Mouse (Mus musculus) kidney, embryonic 14.5 days (tissue): ENCODE data around the gene Col4a3bp. TPM values are rescaled to one million over a fixed set of nuclear protein-coding genes. Genes with fewer than 3 reads are reported as not detected.
A peak's percentile ranks its signal among the peaks of the same experiment; 100 is the strongest.

ENCODE experiments used
- ATAC-seq: fragments of 200-750 bp; cut with Nextera tagmentation; 2 replicates; pipeline ENCODE4 v1.8.0; 2017; ENCODE audit warnings: moderate number of reproducible peaks, mild to moderate bottlenecking, moderate TSS enrichment, moderate library complexity; ENCODE audit not compliant: low FRiP score, low TSS enrichment
- H3K27ac ChIP-seq: fragments of 300-500 bp; sonication (generic); 2 replicates; pipeline ENCODE4 v1.5.1; 2014; ENCODE audit warnings: low read depth, mild to moderate bottlenecking, low read length, moderate library complexity, mixed read lengths
- H3K27me3 ChIP-seq: fragments of 300-500 bp; sonication (generic); 2 replicates; pipeline ENCODE4 v1.6.1; 2014; ENCODE audit warnings: mild to moderate bottlenecking, low read length; ENCODE audit not compliant: control insufficient read depth, insufficient read depth
- H3K36me3 ChIP-seq: fragments of 300-500 bp; sonication (generic); 2 replicates; pipeline ENCODE4 v1.6.1; 2014; ENCODE audit warnings: low read length, mixed read lengths; ENCODE audit not compliant: control insufficient read depth, insufficient read depth
- H3K4me1 ChIP-seq: fragments of 300-500 bp; sonication (generic); 2 replicates; pipeline ENCODE4 v1.6.1; 2014; ENCODE audit warnings: low read length, mixed read lengths; ENCODE audit not compliant: control insufficient read depth, insufficient read depth
- H3K4me2 ChIP-seq: fragments of 300-500 bp; sonication (generic); replicated peaks from 2 replicates; pipeline ENCODE4 v1.6.1; 2014; ENCODE audit warnings: low read depth, mild to moderate bottlenecking, low read length
- H3K4me3 ChIP-seq: fragments of 300-500 bp; sonication (generic); 2 replicates; pipeline ENCODE4 v1.5.1; 2014; ENCODE audit warnings: mild to moderate bottlenecking, low read length
- H3K9ac ChIP-seq: fragments of 300-500 bp; sonication (generic); 2 replicates; pipeline ENCODE4 v1.6.1; 2014; ENCODE audit warnings: low read depth, mild to moderate bottlenecking, low read length, moderate library complexity
- H3K9me3 ChIP-seq: fragments of 300-500 bp; sonication (generic); 2 replicates; pipeline ENCODE4 v1.6.1; 2016; ENCODE audit warnings: low read length; ENCODE audit not compliant: control insufficient read depth
- WGBS: fragments of 180-500 bp; shearing (Covaris S2); extraction: QIAGEN DNeasy Blood & Tissue Kit; methylation state at CpG from one replicate; pipeline ENCODE4 v1.1.7; 2014; 5-methylcytosine and 5-hydroxymethylcytosine counted together
- polyA plus RNA-seq: library from polyadenylated mRNA; unstranded; fragments of >200 nt; fragmentation: Nextera tagmentation; extraction: Ambion mirVana; gene quantifications from 2 replicates; pipeline ENCODE4 v1.2.1, GENCODE M21; 2014

Col4a3bp gene
- polyA plus RNA-seq, 1 experiment from 2014 or later: 13.4 TPM

GRCm38 (mm10) chr13:96670406-96671077, 128.1 kb downstream of the Col4a3bp start, which contains the start of gene Hmgcr:
Gene Hmgcr (minus strand): TSS chr13:96670936.
- peak; percentile 100 for ATAC-seq
- peaks cover 17% of the 10 kb centered on the region for H3K4me1 ChIP-seq
- H3K27ac ChIP-seq: peak within 1 kb of the TSS; percentile 83
- 1% methylated on average over 65 of the region's 70 CpGs for WGBS
- H3K36me3 ChIP-seq: peaks cover 15% of the 10 kb centered on the region
- no peaks in the 10 kb centered on the region for H3K27me3 ChIP-seq
- H3K9me3 ChIP-seq: no peaks in the 10 kb centered on the region
- peak within 1 kb of the TSS; percentile 66 for H3K4me2 ChIP-seq
- peak within 1 kb of the TSS; percentile 87 for H3K9ac ChIP-seq
- peak within 1 kb of the TSS; percentile 87 for H3K4me3 ChIP-seq

DNA sequence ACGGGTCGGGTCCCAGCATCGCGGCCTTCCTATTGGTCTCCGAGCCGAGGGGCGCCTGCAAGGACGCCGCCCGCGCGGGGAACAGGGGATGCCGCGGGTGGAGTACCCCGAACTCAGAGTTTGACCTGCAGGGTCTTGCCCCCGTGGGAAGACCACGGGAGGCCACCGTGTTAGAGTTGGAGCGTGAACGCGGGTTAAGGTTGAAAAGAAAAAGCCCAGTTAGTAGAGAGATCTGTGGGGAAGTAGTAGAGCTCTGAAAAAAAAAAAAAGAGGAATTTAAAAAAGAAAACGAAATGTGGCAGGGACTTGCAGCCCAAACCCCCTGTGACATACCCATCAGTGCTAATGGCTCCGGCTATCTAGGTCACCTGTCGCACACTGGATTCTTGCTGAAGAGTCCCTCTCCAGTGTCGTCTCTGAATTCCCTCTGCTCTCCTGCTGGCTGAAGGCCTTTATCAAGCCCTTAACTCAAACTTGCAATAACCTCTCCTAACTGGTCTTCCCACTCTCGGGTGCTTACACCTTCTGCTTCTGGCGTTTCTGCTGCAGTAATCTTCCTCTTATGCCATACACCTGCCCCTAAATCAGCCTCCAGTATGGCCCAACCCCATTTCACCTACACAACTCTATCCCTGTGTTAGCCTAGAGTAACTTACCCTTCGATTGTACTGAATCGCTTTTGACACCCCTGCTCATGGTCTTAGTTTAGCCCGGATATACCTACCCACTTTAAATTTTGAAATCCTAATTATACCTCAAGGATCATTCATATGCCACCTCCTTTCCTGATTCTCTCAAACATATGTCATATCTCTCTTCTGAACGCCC, 128.9 kb downstream of the Col4a3bp start:
- H3K36me3 ChIP-seq: peaks cover 8% of the 10 kb centered on the region; the same call in 1 of the 2 replicates
- peaks cover 17% of the 10 kb centered on the region for H3K4me1 ChIP-seq
- 15% methylated on average over 31 of the region's 31 CpGs for WGBS
- no peaks in the 10 kb centered on the region for H3K9me3 ChIP-seq
- peak overlapping the region; percentile 49 for H3K4me2 ChIP-seq
- H3K4me3 ChIP-seq: peak overlapping the region; percentile 87
- H3K27ac ChIP-seq: peak overlapping the region; percentile 15; the same call in 1 of the 2 replicates
- no peaks in the 10 kb centered on the region for H3K27me3 ChIP-seq
- ATAC-seq: no peak; the same call in none of the 2 replicates
- peak overlapping the region; percentile 25; the same call in 1 of the 2 replicates for H3K9ac ChIP-seq

- Histone ChIP-seq H3K27ac (no peak overlapping the region), H3K4me2 (no peak overlapping the region), H3K9ac (no peak overlapping the region), H3K4me1 (peaks cover 17% of the 10 kb centered on the region), H3K4me3 (no peak overlapping the region), H3K36me3 (0 out of 2 replicates have a peak, but pooled peaks cover 2% of the 10 kb centered on the region), H3K9me3 (no peaks in the 10 kb centered on the region), H3K27me3 (no peaks in the 10 kb centered on the region)
- no peak for ATAC-seq
- WGBS: 96% methylated on average over 5 of the region's 5 CpGs
These were observed 129.5 kb downstream of the Col4a3bp start for GRCm38 (mm10) chr13:96671906-96672234.

DNA sequence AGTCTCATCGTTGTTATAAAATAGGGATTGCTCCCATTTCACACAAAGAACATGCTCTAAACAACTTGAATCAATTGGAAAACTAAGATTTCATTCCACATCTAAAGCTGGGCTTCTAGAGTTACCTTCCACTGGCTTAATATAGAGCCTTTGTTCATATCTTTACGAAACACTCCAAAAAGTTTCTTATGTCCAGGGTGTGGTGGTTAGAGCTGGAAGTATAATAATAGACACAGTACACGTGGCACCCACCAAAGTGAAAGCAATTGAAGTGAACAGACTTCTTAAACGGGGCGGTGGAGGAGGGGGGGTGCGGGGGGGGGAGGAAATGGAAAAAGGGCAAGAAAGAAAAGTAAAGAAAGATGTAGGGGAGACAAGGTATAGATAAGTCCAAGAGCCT, 129.9 kb downstream of the Col4a3bp start:
- Histone ChIP-seq H3K9ac (no peak overlapping the region), H3K9me3 (no peaks in the 10 kb centered on the region), H3K4me1 (peaks cover 17% of the 10 kb centered on the region), H3K36me3 (no peaks in the 10 kb centered on the region), H3K4me3 (no peak overlapping the region), H3K27ac (no peak overlapping the region), H3K4me2 (no peak overlapping the region), H3K27me3 (no peaks in the 10 kb centered on the region)
- WGBS: 79% methylated on average over 6 of the region's 6 CpGs
- ATAC-seq: no peak

- Histone ChIP-seq H3K4me3 (no peak overlapping the region), H3K4me2 (no peak overlapping the region), H3K9me3 (no peaks in the 10 kb centered on the region), H3K4me1 (peaks cover 7% of the 10 kb centered on the region), H3K27ac (no peak overlapping the region), H3K36me3 (no peaks in the 10 kb centered on the region), H3K9ac (no peak overlapping the region), H3K27me3 (no peaks in the 10 kb centered on the region)
- 86% methylated on average over 7 of the region's 7 CpGs for WGBS
- ATAC-seq: no peak
These were observed 131.4 kb downstream of the Col4a3bp start for GRCm38 (mm10) chr13:96673817-96674216.

DNA sequence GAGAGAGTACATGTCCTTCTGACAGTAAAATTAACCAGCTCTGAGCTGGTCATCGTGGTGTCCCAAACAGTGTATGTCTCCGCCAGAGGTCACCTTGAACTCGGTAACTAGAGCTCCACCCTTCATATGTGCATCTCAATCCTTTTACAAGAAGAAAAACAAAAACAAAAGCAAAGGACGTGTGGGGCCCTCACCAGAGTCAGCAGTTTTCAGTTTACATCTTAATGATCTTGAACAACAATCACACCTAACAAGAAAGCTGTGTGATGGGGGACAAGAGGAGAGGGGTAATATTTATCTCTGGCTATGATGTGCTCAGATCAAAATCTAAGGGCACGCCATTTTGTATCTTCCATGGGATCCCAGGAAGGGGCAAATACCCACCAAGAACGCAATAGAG, 133.3 kb downstream of the Col4a3bp start:
- ATAC-seq: no peak
- Histone ChIP-seq H3K9ac (no peak overlapping the region), H3K27me3 (no peaks in the 10 kb centered on the region), H3K27ac (no peak overlapping the region), H3K4me1 (no peaks in the 10 kb centered on the region), H3K4me3 (no peak overlapping the region), H3K4me2 (no peak overlapping the region), H3K36me3 (no peaks in the 10 kb centered on the region), H3K9me3 (no peaks in the 10 kb centered on the region)
- WGBS: 80% methylated on average over 6 of the region's 6 CpGs

- ATAC-seq: no peak
- H3K4me2 ChIP-seq: no peak overlapping the region
- H3K9ac ChIP-seq: no peak overlapping the region
- H3K27me3 ChIP-seq: no peaks in the 10 kb centered on the region
- no peaks in the 10 kb centered on the region for H3K4me1 ChIP-seq
- H3K36me3 ChIP-seq: no peaks in the 10 kb centered on the region
- 75% methylated on average over 1 of the region's 1 CpGs for WGBS
- no peak overlapping the region for H3K4me3 ChIP-seq
- H3K9me3 ChIP-seq: no peaks in the 10 kb centered on the region
- H3K27ac ChIP-seq: no peak overlapping the region
These were observed 134.7 kb downstream of the Col4a3bp start for GRCm38 (mm10) chr13:96677071-96677470.

GRCm38 (mm10) chr13:96678616-96679015, 136.2 kb downstream of the Col4a3bp start:
- H3K4me3 ChIP-seq: no peak overlapping the region
- H3K4me1 ChIP-seq: no peaks in the 10 kb centered on the region
- H3K27ac ChIP-seq: no peak overlapping the region
- H3K4me2 ChIP-seq: no peak overlapping the region
- no peaks in the 10 kb centered on the region for H3K27me3 ChIP-seq
- no peak overlapping the region for H3K9ac ChIP-seq
- ATAC-seq: no peak
- H3K9me3 ChIP-seq: no peaks in the 10 kb centered on the region
- no peaks in the 10 kb centered on the region for H3K36me3 ChIP-seq
- WGBS: 66% methylated on average over 6 of the region's 6 CpGs
